Mouse (Mus musculus): ENCODE data around the gene Flt3l.

- TF ChIP-seq CTCF (IDR thresholded peaks at IDR 0.05; ENCODE audit: borderline replicate concordance, insufficient read depth, low read depth, low read length) = peak; percentile 35; the same call in 1 of the 2 replicates
- peak; percentile 95 for TF ChIP-seq POLR2A (IDR thresholded peaks at IDR 0.05; ENCODE audit: borderline replicate concordance, insufficient read depth, low read length)
These were observed 18.1 kb upstream of the Flt3l start, which contains the start of the genes Pih1d1 and Aldh16a1 for GRCm38 (mm10) chr7:45154096-45154992.
